Mouse (Mus musculus) liver, adult 2 months (tissue): ENCODE results near the gene Nup210. TPM values are rescaled to one million over a fixed set of nuclear protein-coding genes. Genes with fewer than 3 reads are reported as not detected.
"Not testable (repeated sequence)": the region's sequence is repeated elsewhere in the genome, so short reads cannot be mapped to it uniquely, and the experiment has no call there.

ENCODE experiments used
- DNase-seq: peaks from one replicate; pipeline ENCODE4 v3.0.0-alpha.2; 2011; ENCODE audit warnings: low read depth, low spot score; ENCODE audit errors: extremely low read depth
- H3K27ac ChIP-seq: fragments of 200-500 bp; replicated peaks from 2 replicates; pipeline ENCODE4 v1.5.1; 2012; ENCODE audit warnings: low read depth, mild to moderate bottlenecking, control low read depth, inconsistent platforms, low read length; ENCODE audit not compliant: insufficient read depth
- H3K27me3 ChIP-seq: fragments of 200-500 bp; 2 replicates; pipeline ENCODE4 v1.6.1; 2012; ENCODE audit warnings: mild to moderate bottlenecking, moderate library complexity, low read length, inconsistent platforms; ENCODE audit not compliant: control insufficient read depth, insufficient read depth
- H3K36me3 ChIP-seq: fragments of 200-500 bp; 2 replicates; pipeline ENCODE4 v1.6.1; 2012; ENCODE audit warnings: low read length, inconsistent platforms; ENCODE audit not compliant: control insufficient read depth, insufficient read depth
- H3K4me1 ChIP-seq: fragments of 200-500 bp; 2 replicates; pipeline ENCODE4 v1.6.1; 2011; ENCODE audit warnings: low read length; ENCODE audit not compliant: control insufficient read depth, insufficient read depth
- H3K4me3 ChIP-seq: fragments of 200-500 bp; 2 replicates; pipeline ENCODE4 v1.5.1; 2011; ENCODE audit warnings: low read depth, mild to moderate bottlenecking, control low read depth, low read length, moderate library complexity; ENCODE audit not compliant: insufficient read depth
- H3K79me2 ChIP-seq: fragments of 200-500 bp; 2 replicates; pipeline ENCODE4 v1.6.1; 2012; ENCODE audit warnings: inconsistent platforms, mild to moderate bottlenecking, low read length, moderate library complexity; ENCODE audit not compliant: control insufficient read depth, insufficient read depth
- H3K9ac ChIP-seq: fragments of 200-500 bp; 2 replicates; pipeline ENCODE4 v1.6.1; 2012; ENCODE audit warnings: low read depth, mild to moderate bottlenecking, control low read depth, inconsistent platforms, low read length
- CTCF ChIP-seq: fragments of 200-500 bp; IDR thresholded peaks from 2 replicates; pipeline ENCODE4 v1.5.1; 2011; ENCODE audit warnings: low read depth, low read length, control low read depth
- POLR2A ChIP-seq: fragments of 200-500 bp; IDR thresholded peaks from 2 replicates; pipeline ENCODE4 v1.6.1; 2011; ENCODE audit warnings: low read length, control low read depth; ENCODE audit not compliant: insufficient read depth; ENCODE audit errors: extremely low read depth
- WGBS: fragments of 180-500 bp; shearing (Covaris S2); methylation state at CpG from one replicate; pipeline ENCODE4 v1.1.7; 2018; 5-methylcytosine and 5-hydroxymethylcytosine counted together
- polyA plus RNA-seq: library from polyadenylated mRNA; depleted of rRNA; stranded (reverse); fragments of >200 nt; gene quantifications from 2 replicates; pipeline ENCODE4 v1.2.3, GENCODE M21; 2012
- total RNA-seq: library from RNA; depleted of rRNA; stranded (reverse); fragments of >200 nt; gene quantifications from 2 replicates; pipeline ENCODE4 v1.2.3, GENCODE M21; 2014

Nup210 gene
- total and polyA plus RNA-seq, 2 experiments = 13.8 to 14.9 TPM

- no peaks in the 10 kb centered on the region for H3K79me2 ChIP-seq
- 50% methylated on average over 7 of the region's 7 CpGs for WGBS
- TF ChIP-seq CTCF (no peak), POLR2A (no peak)
- no peak overlapping the region for H3K27ac ChIP-seq
- H3K36me3 ChIP-seq = no peaks in the 10 kb centered on the region
- no peaks in the 10 kb centered on the region for H3K4me1 ChIP-seq
- no peak for DNase-seq
- no peak overlapping the region for H3K4me3 ChIP-seq
- H3K27me3 ChIP-seq = no peaks in the 10 kb centered on the region
- no peak overlapping the region for H3K9ac ChIP-seq
Observed at GRCm38 (mm10) chr6:91124286-91125227, 7.9 kb upstream of the Nup210 start.

- WGBS = 87% methylated on average over 3 of the region's 3 CpGs
- no peaks in the 10 kb centered on the region for H3K79me2 ChIP-seq
- H3K9ac ChIP-seq = no peak overlapping the region
- no peak overlapping the region for H3K4me3 ChIP-seq
- TF ChIP-seq POLR2A (no peak), CTCF (no peak)
- DNase-seq = no peak
- no peaks in the 10 kb centered on the region for H3K4me1 ChIP-seq
- H3K27ac ChIP-seq = no peak overlapping the region
- no peaks in the 10 kb centered on the region for H3K27me3 ChIP-seq
- H3K36me3 ChIP-seq = no peaks in the 10 kb centered on the region
Observed at GRCm38 (mm10) chr6:91123453-91123852, 6.8 kb upstream of the Nup210 start.

- not testable (repeated sequence) for H3K36me3 ChIP-seq, H3K27me3 ChIP-seq, H3K4me1 ChIP-seq, H3K9ac ChIP-seq, H3K27ac ChIP-seq, DNase-seq, H3K4me3 ChIP-seq, H3K79me2 ChIP-seq
- 97% methylated on average over 7 of the region's 7 CpGs for WGBS
Observed at GRCm38 (mm10) chr6:91121089-91121488, 4.5 kb upstream of the Nup210 start.

GRCm38 (mm10) chr6:91120206-91120605 lies 3.6 kb upstream of the Nup210 start:
- no peaks in the 10 kb centered on the region for H3K36me3 ChIP-seq
- H3K27me3 ChIP-seq = no peaks in the 10 kb centered on the region
- TF ChIP-seq CTCF (no peak), POLR2A (no peak)
- no peak for DNase-seq
- peaks cover 5% of the 10 kb centered on the region; the same call in 1 of the 2 replicates for H3K79me2 ChIP-seq
- H3K9ac ChIP-seq = no peak overlapping the region
- WGBS = 85% methylated on average over 2 of the region's 2 CpGs
- peaks cover 4% of the 10 kb centered on the region; the same call in 1 of the 2 replicates for H3K4me1 ChIP-seq
- no peak overlapping the region for H3K4me3 ChIP-seq
- H3K27ac ChIP-seq = no peak overlapping the region

- H3K27ac ChIP-seq = no peak overlapping the region
- H3K9ac ChIP-seq = no peak overlapping the region
- H3K36me3 ChIP-seq = no peaks in the 10 kb centered on the region
- no peaks in the 10 kb centered on the region for H3K27me3 ChIP-seq
- H3K4me1 ChIP-seq = peaks cover 4% of the 10 kb centered on the region; the same call in 1 of the 2 replicates
- peaks cover 5% of the 10 kb centered on the region; the same call in 1 of the 2 replicates for H3K79me2 ChIP-seq
- H3K4me3 ChIP-seq = no peak overlapping the region
- TF ChIP-seq CTCF (no peak), POLR2A (no peak)
- no peak for DNase-seq
Observed at GRCm38 (mm10) chr6:91118526-91118925, 1.9 kb upstream of the Nup210 start.

GRCm38 (mm10) chr6:91117149-91117548 lies 520 bp upstream of the Nup210 start:
- peaks cover 4% of the 10 kb centered on the region; the same call in 1 of the 2 replicates for H3K4me1 ChIP-seq
- H3K79me2 ChIP-seq = peaks cover 5% of the 10 kb centered on the region; the same call in 1 of the 2 replicates
- no peak for DNase-seq
- no peak for TF ChIP-seq POLR2A
- TF ChIP-seq CTCF = no peak
- no peaks in the 10 kb centered on the region for H3K27me3 ChIP-seq
- 7% methylated on average over 9 of the region's 9 CpGs for WGBS
- H3K27ac ChIP-seq = peak overlapping the region; percentile 35; the same call in 1 of the 2 replicates
- H3K36me3 ChIP-seq = no peaks in the 10 kb centered on the region
- H3K4me3 ChIP-seq = peak overlapping the region; percentile 92
- peak overlapping the region; percentile 90; the same call in 1 of the 2 replicates for H3K9ac ChIP-seq
